Mouse (Mus musculus) gastrocnemius, postnatal 36 days (tissue): ENCODE results near the gene Kalrn. TPM values are rescaled to one million over a fixed set of nuclear protein-coding genes. Genes with fewer than 3 reads are reported as not detected.
A peak's percentile ranks its signal among the peaks of the same experiment; 100 is the strongest.

ENCODE experiments used
- DNase-seq, 2 experiments: peaks; one replicate each; pipeline ENCODE4 v3.0.0; 2022
- intact Hi-C: fragments of 180-260 bp; cut with DNase I; formaldehyde crosslinking; loops from one replicate; pipeline ENCODE4 v1.15.1; 2025
- total RNA-seq, 2 experiments: library from RNA; stranded (reverse); gene quantifications; 2 replicates each; pipeline ENCODE4 v1.2.3; 2021

Gene Kalrn
- total RNA-seq, 2 experiments from 2014 or later: 19.0 to 21.5 TPM

GRCm38 (mm10) chr16:34466649-34467048, 106.7 kb downstream of the Kalrn start:
- intact Hi-C loops: no loop called here
- DNase-seq: no peak

GRCm38 (mm10) chr16:34456314-34456713, 117.0 kb downstream of the Kalrn start:
- DNase-seq: no peak
- intact Hi-C loops: no loop called here

- intact Hi-C loops: no loop called here
- no peak for DNase-seq
Observed at GRCm38 (mm10) chr16:34445666-34446065, 127.7 kb downstream of the Kalrn start.

- DNase-seq: no peak
- intact Hi-C loops: no loop called here
Observed at GRCm38 (mm10) chr16:34441704-34442103, 131.6 kb downstream of the Kalrn start.

- peak; percentile 69 to 77 for DNase-seq
- intact Hi-C loops: no loop called here
Observed at GRCm38 (mm10) chr16:34440994-34441414, 132.3 kb downstream of the Kalrn start.

GRCm38 (mm10) chr16:34440019-34440615, 133.2 kb downstream of the Kalrn start:
- no peak for DNase-seq
- intact Hi-C loops: no loop called here

- DNase-seq: no peak
- intact Hi-C loops: no loop called here
Observed at GRCm38 (mm10) chr16:34430131-34430530, 143.2 kb downstream of the Kalrn start.

GRCm38 (mm10) chr16:34427654-34428053, 145.7 kb downstream of the Kalrn start:
- intact Hi-C loops: no loop called here
- DNase-seq: no peak

GRCm38 (mm10) chr16:34421473-34421872, 151.9 kb downstream of the Kalrn start:
- DNase-seq: no peak
- intact Hi-C loops: no loop called here

- intact Hi-C loops: no loop called here
- peak in 1 of 2 experiments; percentile 15 for DNase-seq
Observed at GRCm38 (mm10) chr16:34417966-34418365, 155.4 kb downstream of the Kalrn start.

- intact Hi-C loops: no loop called here
- DNase-seq: no peak
Observed at GRCm38 (mm10) chr16:34417383-34417782, 155.9 kb downstream of the Kalrn start.

GRCm38 (mm10) chr16:34414581-34414980, 158.8 kb downstream of the Kalrn start:
- DNase-seq: no peak

GRCm38 (mm10) chr16:34413868-34414333, 159.4 kb downstream of the Kalrn start:
- intact Hi-C loops: no loop called here

More at GRCm38 (mm10) chr16:34414581-34414980, 158.8 kb downstream of the Kalrn start:
- intact Hi-C loops: no loop called here

GRCm38 (mm10) chr16:34407036-34407435, 166.3 kb downstream of the Kalrn start:
- intact Hi-C loops: no loop called here
- DNase-seq: no peak

More at GRCm38 (mm10) chr16:34413868-34414333, 159.4 kb downstream of the Kalrn start:
- peak; percentile 55 to 68 for DNase-seq

GRCm38 (mm10) chr16:34405094-34405493, 168.2 kb downstream of the Kalrn start:
- intact Hi-C loops: no loop called here
- DNase-seq: no peak

- intact Hi-C loops: no loop called here
- no peak for DNase-seq
Observed at GRCm38 (mm10) chr16:34401216-34401615, 172.1 kb downstream of the Kalrn start.

GRCm38 (mm10) chr16:34400102-34400728, 173.1 kb downstream of the Kalrn start:
- intact Hi-C loops: no loop called here
- DNase-seq: peak in 1 of 2 experiments; percentile 16

GRCm38 (mm10) chr16:34395221-34395811, 178.0 kb downstream of the Kalrn start:
- intact Hi-C loops: no loop called here
- no peak for DNase-seq

- intact Hi-C loops: no loop called here
- DNase-seq: no peak
Observed at GRCm38 (mm10) chr16:34389520-34390271, 183.6 kb downstream of the Kalrn start.

GRCm38 (mm10) chr16:34388871-34389270, 184.5 kb downstream of the Kalrn start:
- intact Hi-C loops: no loop called here
- DNase-seq: no peak

GRCm38 (mm10) chr16:34385065-34385464, 188.3 kb downstream of the Kalrn start:
- intact Hi-C loops: no loop called here
- no peak for DNase-seq
